Mouse (Mus musculus): ENCODE measurements around the gene Gm37240. TPM values are rescaled to one million over a fixed set of nuclear protein-coding genes. Genes with fewer than 3 reads are reported as not detected.

The Gm37240 gene
- polyA plus RNA-seq, 1 experiment from 2014 or later = 10.8 TPM

- no peak for TF ChIP-seq CTCF (IDR thresholded peaks at IDR 0.05)
- no peak for DNase-seq (ENCODE audit: low read depth, low spot score)
- in situ Hi-C loops (cut with MboI; ENCODE audit: low pct_unique_long_range_greater_than_20kb) = loop anchor here (5.0 to 10.0 kb wide), 2 partner anchors 68 to 120 kb away; no protein-coding TSS in a partner anchor
Measured at GRCm38 (mm10) chr3:84814762-84815381, 1072.4 kb downstream of the Gm37240 start, which contains the start of gene Fbxw7. Gene Fbxw7 (plus strand): TSS chr3:84815268.

DNA sequence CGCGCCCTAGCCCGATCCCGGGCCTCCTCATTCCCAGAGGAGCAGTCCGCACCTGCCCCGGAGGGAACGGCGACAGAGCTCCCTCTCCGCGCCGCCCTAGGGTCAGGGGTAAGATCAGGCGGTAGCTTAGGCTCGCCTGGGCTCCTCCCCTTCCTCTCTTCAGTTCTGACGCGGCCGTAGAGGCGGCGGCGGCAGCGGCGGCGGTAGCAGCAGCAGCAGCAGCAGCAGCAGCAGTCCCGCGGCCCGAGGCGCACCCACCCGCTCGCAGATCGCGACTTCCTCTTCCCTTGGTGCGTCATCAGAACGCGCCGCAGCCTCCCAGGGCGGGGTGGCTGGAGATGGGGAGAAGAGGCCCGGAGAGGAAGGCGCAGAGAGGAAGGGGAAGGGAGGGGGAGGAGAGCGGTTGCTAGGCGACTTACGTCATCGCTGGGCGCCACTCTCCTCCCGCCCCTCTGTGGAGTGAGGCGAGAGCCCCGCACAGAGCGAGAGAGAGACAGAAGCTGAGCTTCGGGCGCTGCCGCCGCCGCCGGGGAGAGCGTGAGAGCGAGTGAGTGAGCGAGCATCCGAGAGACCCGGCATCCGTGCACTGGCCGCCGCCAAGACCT, 1073.1 kb downstream of the Gm37240 start:
- ATAC-seq (peak; percentile 93), DNase-seq (ENCODE audit: low read depth, low spot score) (peak; percentile 99)
- CTCF ChIA-PET = interaction anchor here (1.3 to 1.6 kb wide), 2 partner anchors 14 to 27 kb away, joined by 3 read pairs; no protein-coding TSS in a partner anchor
- in situ Hi-C loops (cut with MboI; ENCODE audit: low pct_unique_long_range_greater_than_20kb) = loop anchor here (5.0 to 10.0 kb wide), 2 partner anchors 67 to 119 kb away; no protein-coding TSS in a partner anchor
- no peak for TF ChIP-seq CTCF (IDR thresholded peaks at IDR 0.05)
- POLR2A ChIA-PET = interaction anchor here (0.7 to 3.8 kb wide), 6 partner anchors 11 to 118 kb away, joined by 3 to 15 read pairs (median 3); no protein-coding TSS in a partner anchor
- no peaks in the 10 kb centered on the region for H3K27me3 ChIP-seq

More at GRCm38 (mm10) chr3:84814762-84815381, 1072.4 kb downstream of the Gm37240 start, which contains the start of gene Fbxw7:
- CTCF ChIA-PET = interaction anchor here (1.3 to 1.6 kb wide), 2 partner anchors 15 to 26 kb away, joined by 3 read pairs; no protein-coding TSS in a partner anchor
- H3K27me3 ChIP-seq = no peaks in the 10 kb centered on the region
- POLR2A ChIA-PET = interaction anchor here (0.7 to 3.8 kb wide), 8 partner anchors 10 to 119 kb away, joined by 3 to 15 read pairs (median 3); no protein-coding TSS in a partner anchor
- ATAC-seq = peak; percentile 46

DNA sequence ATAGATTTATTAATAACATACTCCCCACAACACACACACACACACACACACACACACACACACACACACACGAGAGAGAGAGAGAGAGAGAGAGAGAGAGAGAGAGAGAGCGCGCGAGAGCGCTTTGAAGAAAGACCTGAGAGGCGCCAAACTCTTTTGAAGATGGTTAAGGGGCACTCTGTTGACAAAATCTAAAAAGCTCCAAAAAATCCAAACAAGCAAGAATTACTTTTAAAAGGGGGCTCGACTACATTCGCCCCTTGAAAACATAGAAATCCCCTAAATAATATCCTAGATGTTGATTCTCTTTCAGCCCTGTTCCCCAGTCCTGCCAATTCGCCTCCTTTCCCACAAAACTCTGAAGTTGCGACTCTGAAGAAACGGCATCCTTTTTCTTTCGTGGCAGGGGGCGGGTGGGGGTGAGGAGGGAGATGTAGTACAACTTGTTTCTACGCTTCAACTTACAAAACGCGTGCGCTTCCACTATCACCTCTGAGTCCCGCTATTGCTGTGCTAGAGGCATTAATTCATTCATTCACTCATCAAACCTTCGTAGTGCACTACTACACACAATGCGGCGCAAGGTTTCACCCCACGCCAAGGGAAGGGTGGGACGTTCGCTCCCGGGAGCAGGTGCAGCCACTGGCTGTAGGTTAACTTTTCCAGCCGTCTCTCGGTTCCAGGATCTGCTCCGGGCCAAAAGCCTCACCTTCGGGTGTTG, 1073.7 kb downstream of the Gm37240 start:
- POLR2A ChIA-PET = interaction anchor here (0.7 to 3.8 kb wide), 5 partner anchors 13 to 649 kb away, joined by 3 to 15 read pairs (median 3); no protein-coding TSS in a partner anchor
- H3K27me3 ChIP-seq = no peaks in the 10 kb centered on the region
- ATAC-seq (peak; percentile 22), DNase-seq (ENCODE audit: low read depth, low spot score) (no peak)
- no peak for TF ChIP-seq CTCF (IDR thresholded peaks at IDR 0.05)
- in situ Hi-C loops (cut with MboI; ENCODE audit: low pct_unique_long_range_greater_than_20kb) = loop anchor here (5.0 to 10.0 kb wide), 2 partner anchors 66 to 119 kb away; no protein-coding TSS in a partner anchor
- CTCF ChIA-PET = interaction anchor here (1.3 to 1.6 kb wide), 2 partner anchors 13 to 28 kb away, joined by 3 read pairs; no protein-coding TSS in a partner anchor

DNA sequence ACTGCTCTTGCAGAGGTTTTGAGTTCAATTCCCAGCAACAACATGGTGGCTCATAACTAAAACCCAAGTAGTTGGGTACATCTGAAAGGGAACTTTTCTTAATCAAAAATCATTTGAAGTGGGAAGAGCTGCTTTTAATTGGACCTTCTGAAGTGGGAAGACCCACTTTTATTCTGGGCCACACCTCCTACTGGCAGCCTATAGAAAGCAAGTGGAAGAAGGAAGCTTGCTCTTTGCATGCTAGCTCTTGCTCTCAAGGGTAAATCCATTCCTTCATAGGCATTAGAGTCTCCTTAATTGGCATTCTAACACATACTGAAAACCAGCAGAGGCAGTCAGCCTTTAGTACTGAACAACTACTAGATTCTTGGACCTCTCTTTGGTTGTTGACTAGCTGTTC, 1076.5 kb downstream of the Gm37240 start:
- in situ Hi-C loops (cut with MboI; ENCODE audit: low pct_unique_long_range_greater_than_20kb) = loop anchor here (5.0 to 10.0 kb wide), 2 partner anchors 64 to 116 kb away; no protein-coding TSS in a partner anchor
- ATAC-seq (no peak), DNase-seq (ENCODE audit: low read depth, low spot score) (no peak)
- no peaks in the 10 kb centered on the region for H3K27me3 ChIP-seq
- CTCF ChIA-PET = interaction anchor here (1.0 to 1.8 kb wide), 4 partner anchors 8 to 20 kb away, joined by 3 to 7 read pairs (median 4); no protein-coding TSS in a partner anchor
- no peak for TF ChIP-seq CTCF (IDR thresholded peaks at IDR 0.05)
- POLR2A ChIA-PET = interaction anchor here (1.1 to 1.3 kb wide), 2 partner anchors 11 to 32 kb away, joined by 3 read pairs; no protein-coding TSS in a partner anchor

DNA sequence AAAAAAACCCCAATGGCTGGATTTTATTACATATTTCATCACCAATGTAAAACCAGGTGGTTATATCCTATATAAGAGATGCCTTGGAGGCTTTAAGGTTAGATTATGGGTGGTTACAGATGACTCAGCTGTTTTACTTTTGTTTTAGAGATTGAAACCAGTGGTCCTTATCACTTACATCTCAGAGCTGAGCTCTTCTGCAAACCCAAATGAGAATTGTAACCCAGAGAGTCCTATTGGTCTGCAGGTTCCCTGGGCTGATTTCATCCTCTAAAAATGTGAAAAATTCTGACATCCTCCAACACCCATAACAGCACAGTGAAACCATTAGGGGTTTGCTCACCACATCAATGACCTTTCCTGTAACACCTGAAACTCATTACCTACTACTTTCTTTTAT, 1078.4 kb downstream of the Gm37240 start:
- H3K27me3 ChIP-seq = no peaks in the 10 kb centered on the region
- TF ChIP-seq CTCF (IDR thresholded peaks at IDR 0.05) = no peak
- DNase-seq (ENCODE audit: low read depth, low spot score) = peak; percentile 39
- CTCF ChIA-PET = interaction anchor here (1.2 kb wide), 1 partner anchor 12 kb away, joined by 3 read pairs; no protein-coding TSS in a partner anchor
- in situ Hi-C loops (cut with MboI; ENCODE audit: low pct_unique_long_range_greater_than_20kb) = no loop called here
- ATAC-seq = peak; percentile 84
- POLR2A ChIA-PET = interaction anchor here (0.7 kb wide), 1 partner anchor 13 kb away, joined by 4 read pairs; no protein-coding TSS in a partner anchor

- in situ Hi-C loops (cut with MboI; ENCODE audit: low pct_unique_long_range_greater_than_20kb) = no loop called here
- no peaks in the 10 kb centered on the region for H3K27me3 ChIP-seq
- TF ChIP-seq CTCF (IDR thresholded peaks at IDR 0.05) = no peak
Measured at GRCm38 (mm10) chr3:84807826-84808225, 1079.5 kb downstream of the Gm37240 start.

DNA sequence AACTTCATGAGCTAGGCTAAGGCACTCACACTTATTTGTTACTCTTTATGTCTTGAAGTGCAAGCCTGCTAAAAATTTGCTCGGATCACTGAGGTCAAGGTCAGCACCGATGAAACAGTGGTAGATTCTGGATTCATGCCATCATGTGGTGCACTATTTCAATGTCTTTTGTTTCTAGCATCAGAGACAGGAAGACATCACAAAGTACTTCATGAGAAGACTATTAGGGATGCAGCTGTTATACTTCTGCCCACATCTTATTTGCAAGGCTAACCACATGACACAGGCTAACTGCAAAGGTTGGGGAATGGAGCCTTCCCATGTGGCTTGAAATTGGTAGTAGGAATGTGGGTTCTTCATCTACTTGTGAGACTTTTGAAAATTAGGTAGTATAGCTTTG, 1081.1 kb downstream of the Gm37240 start:
- in situ Hi-C loops (cut with MboI; ENCODE audit: low pct_unique_long_range_greater_than_20kb) = no loop called here
- no peak for DNase-seq (ENCODE audit: low read depth, low spot score)
- ChIA-PET CTCF (interaction anchor here (1.1 to 2.4 kb wide), 3 partner anchors 12 to 61 kb away, joined by 4 to 6 read pairs (median 4); no protein-coding TSS in a partner anchor), POLR2A (no interaction called here)
- no peak for ATAC-seq
- no peak for TF ChIP-seq CTCF (IDR thresholded peaks at IDR 0.05)
- H3K27me3 ChIP-seq = no peaks in the 10 kb centered on the region

More at GRCm38 (mm10) chr3:84807826-84808225, 1079.5 kb downstream of the Gm37240 start:
- no peak for ATAC-seq
- ChIA-PET CTCF (no interaction called here), POLR2A (no interaction called here)
- DNase-seq (ENCODE audit: low read depth, low spot score) = no peak

DNA sequence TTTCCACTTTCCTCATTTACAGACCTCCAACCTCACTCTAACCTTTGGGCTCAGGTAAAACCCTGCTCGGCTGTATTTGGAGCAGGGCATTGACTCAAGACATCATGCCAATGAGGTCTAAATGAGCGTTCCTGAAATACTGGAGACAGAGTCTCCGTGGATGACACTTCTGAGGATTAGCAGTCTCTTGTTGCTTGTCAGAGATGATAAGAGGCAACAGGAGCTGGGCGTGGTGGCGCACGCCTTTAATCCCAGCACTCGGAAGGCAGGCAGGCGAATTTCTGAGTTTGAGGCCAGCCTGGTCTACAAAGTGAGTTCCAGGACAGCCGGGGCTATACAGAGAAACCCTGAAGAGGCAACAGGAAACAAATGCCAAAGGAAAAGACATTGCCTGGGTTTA, 1083.3 kb downstream of the Gm37240 start:
- no peaks in the 10 kb centered on the region for H3K27me3 ChIP-seq
- DNase-seq (ENCODE audit: low read depth, low spot score) (no peak), ATAC-seq (no peak)
- in situ Hi-C loops (cut with MboI; ENCODE audit: low pct_unique_long_range_greater_than_20kb) = no loop called here
- no peak for TF ChIP-seq CTCF (IDR thresholded peaks at IDR 0.05)
- ChIA-PET POLR2A (interaction anchor here (0.6 kb wide), 1 partner anchor 249 kb away, joined by 5 read pairs; no protein-coding TSS in a partner anchor), CTCF (interaction anchor here (0.9 to 2.4 kb wide), 4 partner anchors 8 to 39 kb away, joined by 3 to 6 read pairs (median 4); no protein-coding TSS in a partner anchor)

DNA sequence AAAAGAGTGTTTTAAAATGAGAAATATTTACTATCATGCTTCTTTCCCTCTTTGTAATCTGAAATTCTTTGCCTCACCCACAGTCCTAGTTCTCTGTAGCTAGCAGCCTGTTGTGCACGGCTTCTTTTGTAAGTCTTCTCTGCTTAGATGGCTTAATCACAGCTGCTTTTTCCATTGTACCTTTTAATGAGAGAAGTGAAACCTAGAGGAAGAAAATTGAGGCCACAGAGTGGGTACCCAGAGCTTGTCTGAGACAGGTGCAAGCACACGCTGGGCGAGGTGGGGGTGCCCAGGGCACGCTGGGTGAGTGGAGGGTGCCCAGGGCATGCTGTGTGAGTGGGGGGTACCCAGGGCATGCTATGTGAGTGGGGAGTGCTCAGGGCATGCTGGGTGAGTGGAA, 1099.4 kb downstream of the Gm37240 start:
- DNase-seq (ENCODE audit: low read depth, low spot score) (no peak), ATAC-seq (no peak)
- no peaks in the 10 kb centered on the region for H3K27me3 ChIP-seq
- in situ Hi-C loops (cut with MboI; ENCODE audit: low pct_unique_long_range_greater_than_20kb) = no loop called here
- no peak for TF ChIP-seq CTCF (IDR thresholded peaks at IDR 0.05)
- CTCF ChIA-PET = interaction anchor here (0.9 to 2.4 kb wide), 5 partner anchors 8 to 18 kb away, joined by 3 to 6 read pairs (median 4); no protein-coding TSS in a partner anchor
- POLR2A ChIA-PET = interaction anchor here (0.6 kb wide), 1 partner anchor 69 kb away, joined by 5 read pairs; no protein-coding TSS in a partner anchor

Data from Patski (cell line).